Mouse (Mus musculus): ENCODE data around the gene St5. TPM values are rescaled to one million over a fixed set of nuclear protein-coding genes. Genes with fewer than 3 reads are reported as not detected.

St5 gene
- 23.0 and 29.6 TPM in 2 replicates for polyA plus RNA-seq (2015; fragmentation: Nextera tagmentation; extraction: Ambion mirVana)

- WGBS (ENCODE audit: insufficient replicate concordance): 1% methylated on average over 61 of the region's 61 CpGs
- H3K9me3 ChIP-seq (replicated peaks; ENCODE audit: control insufficient read depth, low read length): no peaks in the 10 kb centered on the region
- H3K4me3 ChIP-seq (ENCODE audit: low read depth, low read length): peak within 1 kb of the TSS; percentile 86
- peak within 1 kb of the TSS; percentile 86 for H3K9ac ChIP-seq (ENCODE audit: low read depth, low read length)
- peaks cover 12% of the 10 kb centered on the region for H3K4me1 ChIP-seq (ENCODE audit: control insufficient read depth, low read depth, low read length)
- H3K27ac ChIP-seq (ENCODE audit: low read length): peak within 1 kb of the TSS; percentile 67
- no peaks in the 10 kb centered on the region for H3K27me3 ChIP-seq (ENCODE audit: control insufficient read depth, insufficient read depth, low read depth, low read length)
- H3K4me2 ChIP-seq (ENCODE audit: low read depth, low read length): peak within 1 kb of the TSS; percentile 85
- no peaks in the 10 kb centered on the region; the same call in 1 of the 2 replicates for H3K36me3 ChIP-seq (ENCODE audit: control insufficient read depth, insufficient read depth)
- peak; percentile 92 for ATAC-seq (ENCODE audit: low read depth)
These were observed at the start of gene St5, which contains the start of gene Akip1 for GRCm38 (mm10) chr7:109703190-109704015. Gene St5, minus strand, starts transcription at chr7:109703605. Gene Akip1, plus strand, starts transcription at chr7:109703690.

- Histone ChIP-seq H3K9me3 (replicated peaks; ENCODE audit: control insufficient read depth, low read length) (no peaks in the 10 kb centered on the region), H3K36me3 (ENCODE audit: control insufficient read depth, insufficient read depth) (no peaks in the 10 kb centered on the region; the same call in 1 of the 2 replicates), H3K27ac (ENCODE audit: low read length) (peak within 1 kb of the TSS; percentile 85), H3K4me1 (ENCODE audit: control insufficient read depth, low read depth, low read length) (peaks cover 13% of the 10 kb centered on the region), H3K9ac (ENCODE audit: low read depth, low read length) (peak within 1 kb of the TSS; percentile 88), H3K27me3 (ENCODE audit: control insufficient read depth, insufficient read depth, low read depth, low read length) (no peaks in the 10 kb centered on the region), H3K4me3 (ENCODE audit: low read depth, low read length) (peak within 1 kb of the TSS; percentile 81), H3K4me2 (ENCODE audit: low read depth, low read length) (peak within 1 kb of the TSS; percentile 77)
- ATAC-seq (ENCODE audit: low read depth): peak; percentile 90
- WGBS (ENCODE audit: insufficient replicate concordance): under 1% methylated on average over 72 of the region's 74 CpGs
These were observed 48.9 kb upstream of the St5 start, which contains the start of gene Tmem9b for GRCm38 (mm10) chr7:109752008-109752925. Gene Tmem9b, minus strand, starts transcription at chr7:109752875.

- WGBS (ENCODE audit: insufficient replicate concordance): 2% methylated on average over 13 of the region's 13 CpGs
- Histone ChIP-seq H3K4me2 (ENCODE audit: low read depth, low read length) (peak overlapping the region; percentile 77), H3K9ac (ENCODE audit: low read depth, low read length) (peak overlapping the region; percentile 88)
These were observed 48.1 kb upstream of the St5 start for GRCm38 (mm10) chr7:109751427-109752007.

GRCm38 (mm10) chr7:109747747-109748146 is 44.3 kb upstream of the St5 start:
- Histone ChIP-seq H3K27ac (ENCODE audit: low read length) (no peak overlapping the region), H3K4me3 (ENCODE audit: low read depth, low read length) (no peak overlapping the region), H3K9ac (ENCODE audit: low read depth, low read length) (no peak overlapping the region), H3K4me2 (ENCODE audit: low read depth, low read length) (no peak overlapping the region), H3K4me1 (ENCODE audit: control insufficient read depth, low read depth, low read length) (peaks cover 5% of the 10 kb centered on the region), H3K36me3 (ENCODE audit: control insufficient read depth, insufficient read depth) (peaks cover 9% of the 10 kb centered on the region), H3K27me3 (ENCODE audit: control insufficient read depth, insufficient read depth, low read depth, low read length) (no peaks in the 10 kb centered on the region), H3K9me3 (replicated peaks; ENCODE audit: control insufficient read depth, low read length) (no peaks in the 10 kb centered on the region)
- WGBS (ENCODE audit: insufficient replicate concordance): 65% methylated on average over 1 of the region's 1 CpGs
- ATAC-seq (ENCODE audit: low read depth): no peak

More at GRCm38 (mm10) chr7:109751427-109752007, 48.1 kb upstream of the St5 start:
- Histone ChIP-seq H3K9me3 (replicated peaks; ENCODE audit: control insufficient read depth, low read length) (no peaks in the 10 kb centered on the region), H3K27ac (ENCODE audit: low read length) (peak overlapping the region; percentile 85), H3K27me3 (ENCODE audit: control insufficient read depth, insufficient read depth, low read depth, low read length) (no peaks in the 10 kb centered on the region), H3K4me3 (ENCODE audit: low read depth, low read length) (peak overlapping the region; percentile 81), H3K36me3 (ENCODE audit: control insufficient read depth, insufficient read depth) (peaks cover under 1% of the 10 kb centered on the region), H3K4me1 (ENCODE audit: control insufficient read depth, low read depth, low read length) (peaks cover 13% of the 10 kb centered on the region)
- ATAC-seq (ENCODE audit: low read depth): no peak; the same call in none of the 2 replicates

DNA sequence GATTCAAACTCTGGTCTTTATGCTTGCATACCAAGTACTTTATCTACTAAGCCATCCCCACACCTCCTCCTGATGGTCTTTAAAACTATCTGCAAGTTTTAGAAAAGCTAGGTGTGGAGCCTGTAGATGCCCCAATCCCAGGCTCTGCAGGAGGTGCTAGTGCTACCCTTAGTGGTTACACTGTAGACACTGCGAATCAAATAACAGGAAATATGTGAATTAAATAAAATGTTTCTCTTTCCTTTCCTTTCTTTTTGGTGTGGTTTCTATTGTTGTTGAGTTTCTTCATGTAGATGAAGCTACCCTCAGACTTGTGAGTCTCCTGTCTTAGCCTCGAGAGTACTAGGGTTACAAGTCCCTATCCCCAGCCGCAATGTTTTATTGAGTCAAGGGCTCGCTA is 38.3 kb upstream of the St5 start:
- H3K4me3 ChIP-seq (ENCODE audit: low read depth, low read length): no peak overlapping the region
- no peak overlapping the region for H3K4me2 ChIP-seq (ENCODE audit: low read depth, low read length)
- no peak overlapping the region for H3K9ac ChIP-seq (ENCODE audit: low read depth, low read length)
- no peaks in the 10 kb centered on the region for H3K9me3 ChIP-seq (replicated peaks; ENCODE audit: control insufficient read depth, low read length)
- 74% methylated on average over 4 of the region's 4 CpGs for WGBS (ENCODE audit: insufficient replicate concordance)
- H3K36me3 ChIP-seq (ENCODE audit: control insufficient read depth, insufficient read depth): peaks cover 9% of the 10 kb centered on the region
- no peaks in the 10 kb centered on the region for H3K27me3 ChIP-seq (ENCODE audit: control insufficient read depth, insufficient read depth, low read depth, low read length)
- ATAC-seq (ENCODE audit: low read depth): no peak
- H3K27ac ChIP-seq (ENCODE audit: low read length): no peak overlapping the region
- no peaks in the 10 kb centered on the region for H3K4me1 ChIP-seq (ENCODE audit: control insufficient read depth, low read depth, low read length)

GRCm38 (mm10) chr7:109741060-109741459 is 37.7 kb upstream of the St5 start:
- Histone ChIP-seq H3K27ac (ENCODE audit: low read length) (no peak overlapping the region), H3K9me3 (replicated peaks; ENCODE audit: control insufficient read depth, low read length) (no peaks in the 10 kb centered on the region), H3K4me2 (ENCODE audit: low read depth, low read length) (no peak overlapping the region), H3K36me3 (ENCODE audit: control insufficient read depth, insufficient read depth) (peaks cover 6% of the 10 kb centered on the region; the same call in 1 of the 2 replicates), H3K4me3 (ENCODE audit: low read depth, low read length) (no peak overlapping the region), H3K9ac (ENCODE audit: low read depth, low read length) (no peak overlapping the region), H3K27me3 (ENCODE audit: control insufficient read depth, insufficient read depth, low read depth, low read length) (no peaks in the 10 kb centered on the region), H3K4me1 (ENCODE audit: control insufficient read depth, low read depth, low read length) (no peaks in the 10 kb centered on the region)
- 74% methylated on average over 1 of the region's 1 CpGs for WGBS (ENCODE audit: insufficient replicate concordance)
- ATAC-seq (ENCODE audit: low read depth): no peak

DNA sequence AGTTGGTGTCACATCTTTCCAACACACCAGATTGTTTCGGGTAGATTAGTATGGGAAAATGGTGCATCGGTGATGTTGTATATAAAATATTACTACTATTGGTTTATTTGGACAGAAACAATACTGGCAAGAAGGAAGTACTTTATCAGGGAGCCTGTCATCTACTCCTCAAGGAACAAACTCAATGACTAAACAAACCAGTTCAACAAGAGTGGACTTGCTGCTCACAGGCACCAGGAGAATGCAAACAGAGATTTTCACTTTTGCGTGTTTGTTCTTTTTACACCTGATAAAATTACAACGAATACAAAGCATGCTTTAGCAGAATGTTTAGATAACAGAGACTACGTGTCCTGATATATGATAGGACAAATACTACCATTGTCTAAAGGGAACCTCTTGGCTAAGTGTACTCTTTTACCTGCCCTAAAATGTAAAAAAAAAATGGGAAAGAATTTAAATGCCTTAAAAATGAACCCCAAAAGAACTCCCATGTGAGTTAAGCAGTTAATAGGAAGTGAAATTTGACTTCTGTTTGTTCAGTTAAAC is 36.5 kb upstream of the St5 start:
- Histone ChIP-seq H3K4me1 (ENCODE audit: control insufficient read depth, low read depth, low read length) (no peaks in the 10 kb centered on the region), H3K27ac (ENCODE audit: low read length) (no peak overlapping the region), H3K36me3 (ENCODE audit: control insufficient read depth, insufficient read depth) (peaks cover 3% of the 10 kb centered on the region; the same call in 1 of the 2 replicates), H3K4me3 (ENCODE audit: low read depth, low read length) (no peak overlapping the region), H3K4me2 (ENCODE audit: low read depth, low read length) (no peak overlapping the region), H3K27me3 (ENCODE audit: control insufficient read depth, insufficient read depth, low read depth, low read length) (no peaks in the 10 kb centered on the region), H3K9ac (ENCODE audit: low read depth, low read length) (no peak overlapping the region), H3K9me3 (replicated peaks; ENCODE audit: control insufficient read depth, low read length) (no peaks in the 10 kb centered on the region)
- no peak for ATAC-seq (ENCODE audit: low read depth)
- WGBS (ENCODE audit: insufficient replicate concordance): 68% methylated on average over 5 of the region's 5 CpGs

GRCm38 (mm10) chr7:109734806-109735205 is 31.4 kb upstream of the St5 start:
- Histone ChIP-seq H3K27ac (ENCODE audit: low read length) (no peak overlapping the region), H3K9me3 (replicated peaks; ENCODE audit: control insufficient read depth, low read length) (no peaks in the 10 kb centered on the region), H3K36me3 (ENCODE audit: control insufficient read depth, insufficient read depth) (no peaks in the 10 kb centered on the region; the same call in 1 of the 2 replicates), H3K4me2 (ENCODE audit: low read depth, low read length) (no peak overlapping the region), H3K4me3 (ENCODE audit: low read depth, low read length) (no peak overlapping the region), H3K4me1 (ENCODE audit: control insufficient read depth, low read depth, low read length) (no peaks in the 10 kb centered on the region), H3K9ac (ENCODE audit: low read depth, low read length) (no peak overlapping the region), H3K27me3 (ENCODE audit: control insufficient read depth, insufficient read depth, low read depth, low read length) (no peaks in the 10 kb centered on the region)
- ATAC-seq (ENCODE audit: low read depth): no peak
- 67% methylated on average over 4 of the region's 4 CpGs for WGBS (ENCODE audit: insufficient replicate concordance)

All from liver, embryonic 16.5 days (tissue).